Comparison of ENCODE assay signal across 8 mouse cellular contexts in the genomic region with DNA sequence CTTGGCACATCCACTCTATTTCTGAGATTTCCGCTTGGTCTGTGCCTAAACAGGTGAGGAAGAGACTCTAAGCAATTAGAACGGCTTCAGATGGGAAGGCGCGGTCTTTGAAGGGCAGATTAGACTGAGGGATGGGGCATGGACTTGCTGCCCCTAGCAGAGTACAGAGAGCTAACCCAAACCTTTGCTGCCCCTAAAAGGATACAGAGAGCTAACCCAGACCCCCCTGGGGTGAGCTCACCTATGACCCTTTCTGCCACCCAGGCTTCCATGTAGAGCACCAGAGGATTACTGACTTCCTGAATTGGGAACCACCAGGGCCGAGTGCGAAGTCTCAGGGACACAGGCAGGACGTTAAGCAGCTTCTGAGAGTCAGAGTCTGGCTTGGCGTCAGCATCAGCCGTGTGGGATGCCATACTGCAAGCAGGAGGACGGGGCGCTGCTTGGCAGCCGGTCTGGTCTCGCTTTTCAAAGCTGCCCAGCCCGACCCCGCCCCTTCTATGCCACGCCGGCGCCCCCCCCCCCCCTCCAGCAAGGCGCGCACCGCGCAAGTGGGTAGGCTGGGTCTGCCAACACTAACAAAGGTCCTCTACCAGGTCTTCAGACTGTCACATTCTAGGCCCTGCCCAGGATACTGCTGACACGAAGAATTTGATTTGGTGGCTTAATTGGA. TPM values are rescaled to one million over a fixed set of nuclear protein-coding genes. Genes with fewer than 3 reads are reported as not detected.
A peak's percentile ranks its signal among the peaks of the same experiment; 100 is the strongest.
DNase-seq lines count a peak whose midpoint lies in the region; ATAC-seq and TF ChIP-seq lines count a peak whose summit lies in the region.

A gene (minus strand): TSS at position 613 of the 673 bp plus-strand sequence.

- intact Hi-C loops in left cerebral cortex, postnatal 14 days (cut with DNase I), result no loop called here
- intact Hi-C loops in left cerebral cortex, postnatal 36 days (cut with DNase I), result no loop called here

- peak; percentile 4 for DNase-seq in adrenal gland, adult 2 months
- DNase-seq in adrenal gland, adult 8-10 months, result no peak
- DNase-seq in left cerebral cortex, postnatal 14 days (ENCODE audit: low spot score in 2 of 2), result peak; percentile 39
- DNase-seq in left cerebral cortex, postnatal 36 days (ENCODE audit: low spot score in 2 of 2), result no peak
- DNase-seq in forebrain, postnatal 0 days, result peak; percentile 81
- peak; percentile 55 for DNase-seq in limb, embryonic 14.5 days (ENCODE audit: low spot score)

- peak; percentile 97 for ATAC-seq in forebrain, postnatal 0 days
- ATAC-seq in limb, embryonic 14.5 days (ENCODE audit: low FRiP score, low read depth), result peak; percentile 83
- no peak for ATAC-seq in activated CD4-positive, CD25-positive, alpha-beta regulatory T cell, adult 4 months

- 0 out of 2 replicates have a peak, but pooled peaks have one; percentile 11 for TF ChIP-seq CTCF in forebrain, postnatal 0 days (IDR thresholded peaks at IDR 0.05; ENCODE audit: low read depth)

- H3K79me2 ChIP-seq in myocyte (ENCODE audit: control insufficient read depth, insufficient read depth), result no peaks in the 10 kb centered on the region

- no peaks in the 10 kb centered on the region for H3K27me3 ChIP-seq in forebrain, postnatal 0 days (ENCODE audit: insufficient read depth, low read length)
- H3K27me3 ChIP-seq in limb, embryonic 14.5 days (ENCODE audit: control insufficient read depth, insufficient read depth, low read length), result no peaks in the 10 kb centered on the region
- no peaks in the 10 kb centered on the region for H3K27me3 ChIP-seq in myocyte (ENCODE audit: control insufficient read depth, insufficient read depth, insufficient read length)

- H3K9me3 ChIP-seq in forebrain, postnatal 0 days (ENCODE audit: low read length), result no peaks in the 10 kb centered on the region
- H3K9me3 ChIP-seq in limb, embryonic 14.5 days (ENCODE audit: control insufficient read depth, low read length), result no peaks in the 10 kb centered on the region

- H3K4me2 ChIP-seq in forebrain, postnatal 0 days (ENCODE audit: low read depth), result peak within 1 kb of the TSS; percentile 68
- peak within 1 kb of the TSS; percentile 60 for H3K4me2 ChIP-seq in limb, embryonic 14.5 days (replicated peaks; ENCODE audit: low read depth, low read length, severe bottlenecking)
- peak within 1 kb of the TSS; percentile 64 for H3K4me2 ChIP-seq in myocyte (ENCODE audit: low read depth)

- peak within 1 kb of the TSS; percentile 50; the same call in 1 of the 2 replicates for H3K27ac ChIP-seq in forebrain, postnatal 0 days (ENCODE audit: low read depth, low read length)
- no peak within 1 kb of the TSS for H3K27ac ChIP-seq in limb, embryonic 14.5 days (replicated peaks; ENCODE audit: low read depth, low read length)

- TF ChIP-seq POLR2A in limb, embryonic 14.5 days (IDR thresholded peaks at IDR 0.05; ENCODE audit: borderline replicate concordance, extremely low read depth, insufficient read depth, insufficient read length), result 0 out of 2 replicates have a peak, but pooled peaks have one; percentile 22
- TF ChIP-seq POLR2A in myocyte (IDR thresholded peaks at IDR 0.05; ENCODE audit: insufficient read length, low read depth), result no peak

- WGBS in forebrain, postnatal 0 days, result 5% methylated on average over 22 of the region's 23 CpGs
- 7% methylated on average over 14 of the region's 23 CpGs for WGBS in limb, embryonic 14.5 days

- no peaks in the 10 kb centered on the region for H3K36me3 ChIP-seq in forebrain, postnatal 0 days (ENCODE audit: insufficient read depth)
- H3K36me3 ChIP-seq in limb, embryonic 14.5 days (ENCODE audit: control insufficient read depth, insufficient read depth, low read length), result no peaks in the 10 kb centered on the region
- H3K36me3 ChIP-seq in myocyte (ENCODE audit: control insufficient read depth, insufficient read depth), result no peaks in the 10 kb centered on the region

- H3K4me3 ChIP-seq in forebrain, postnatal 0 days (ENCODE audit: low read depth, low read length), result peak within 1 kb of the TSS; percentile 38
- H3K4me3 ChIP-seq in limb, embryonic 14.5 days (replicated peaks; ENCODE audit: low read length), result peak within 1 kb of the TSS; percentile 32
- H3K4me3 ChIP-seq in myocyte, result no peak within 1 kb of the TSS

- no peak within 1 kb of the TSS for H3ac ChIP-seq in myocyte (ENCODE audit: control insufficient read depth, insufficient read length)

- H3K9ac ChIP-seq in forebrain, postnatal 0 days, result peak within 1 kb of the TSS; percentile 56
- H3K9ac ChIP-seq in limb, embryonic 14.5 days (ENCODE audit: low read depth, low read length, severe bottlenecking), result peak within 1 kb of the TSS; percentile 45

- no peaks in the 10 kb centered on the region for H3K4me1 ChIP-seq in forebrain, postnatal 0 days (ENCODE audit: insufficient read depth)
- peaks cover 10% of the 10 kb centered on the region for H3K4me1 ChIP-seq in limb, embryonic 14.5 days (ENCODE audit: control insufficient read depth, insufficient read depth, low read length)

TF ChIP-seq in myocyte, 11 proteins besides CTCF, POLR2A, EP300 and RAD21:
- TF ChIP-seq TCF3 (IDR thresholded peaks at IDR 0.05; ENCODE audit: insufficient read length, low read depth) (no peak), CEBPB (IDR thresholded peaks at IDR 0.05; ENCODE audit: insufficient read depth, poor library complexity, severe bottlenecking) (no peak), E2F4 (IDR thresholded peaks at IDR 0.05; ENCODE audit: insufficient read depth) (no peak), MAX (IDR thresholded peaks at IDR 0.05; ENCODE audit: low read depth) (no peak), MYOD1 (IDR thresholded peaks at IDR 0.05; ENCODE audit: control insufficient read depth in 1 of 3, insufficient read length in 2 of 3, low read depth in 2 of 3) (no peak)

RNA-seq across cellular contexts. Expression of the gene that starts here (rescaled TPM):
- not detected for total RNA-seq in adrenal gland, adult 2 months (2021)
- polyA plus RNA-seq in adrenal gland, adult 2 months (2012; rRNA removed), result 0.08 TPM in 1 of 2 replicates, not detected in the other
- not detected for total RNA-seq in adrenal gland, adult 8-10 months (2022)
- not detected for total RNA-seq in left cerebral cortex, postnatal 14 days (2021)
- total RNA-seq in left cerebral cortex, postnatal 36 days (2021), result not detected
- total RNA-seq in forebrain, postnatal 0 days (2014; rRNA removed), result 3.5 and 5.1 TPM in 2 replicates
- 4.2 and 5.2 TPM in 2 replicates for polyA plus RNA-seq in forebrain, postnatal 0 days (2015; fragmentation: Nextera tagmentation; extraction: Ambion mirVana)
- polyA plus RNA-seq in limb, embryonic 14.5 days (2012; rRNA removed), result 2.0 and 2.2 TPM in 2 replicates
- 3.6 TPM in 2 replicates for polyA plus RNA-seq in limb, embryonic 14.5 days (2014; fragmentation: Nextera tagmentation; extraction: Ambion mirVana)
- 0.01 TPM for polyA plus RNA-seq in myocyte (2012; fragmentation: generic; extraction: Trizol)
- under 1 TPM in 1 of 2 experiments, not detected in 1; 0.16 TPM for polyA plus RNA-seq in activated CD4-positive, CD25-positive, alpha-beta regulatory T cell, adult 4 months (2017; shearing (Covaris generic))

Comparison
In these comparisons a context has a peak if more than half of its experiments do, and no peak if none do; other contexts are left out.
1. Peak in DNase-seq in adrenal gland, adult 2 months; RNA of the gene not detected or under 1 TPM.
2. Peak in DNase-seq in left cerebral cortex, postnatal 14 days; RNA of the gene not detected or under 1 TPM.
3. DNase-seq: peak in forebrain, postnatal 0 days (single experiment) and limb, embryonic 14.5 days (single experiment); none in adrenal gland, adult 8-10 months (single experiment) and left cerebral cortex, postnatal 36 days (0 of 2).
4. Peak in every context shown above with its lines, with median percentiles within 50 percentile points of each other: H3K4me2 ChIP-seq.